Mouse (Mus musculus) forebrain, postnatal 0 days (tissue): ENCODE results near the gene Mapk1. TPM values are rescaled to one million over a fixed set of nuclear protein-coding genes. Genes with fewer than 3 reads are reported as not detected.
A peak's percentile ranks its signal among the peaks of the same experiment; 100 is the strongest.

Experiments used
- ATAC-seq: fragments of 200-750 bp; cut with Nextera tagmentation; 2 replicates; pipeline ENCODE4 v1.8.0; 2017; ENCODE audit warnings: mild to moderate bottlenecking, moderate library complexity
- DNase-seq: peaks from one replicate; pipeline ENCODE4 v3.0.0-alpha.2; 2015
- H3K27ac ChIP-seq: fragments of 300-500 bp; sonication (generic); 2 replicates; pipeline ENCODE4 v1.5.1; 2014; ENCODE audit warnings: low read depth, mild to moderate bottlenecking, antibody characterized with exemption, low read length, moderate library complexity, mixed read lengths
- H3K27me3 ChIP-seq: fragments of 300-500 bp; sonication (generic); 2 replicates; pipeline ENCODE4 v1.6.1; 2014; ENCODE audit warnings: mild to moderate bottlenecking, low read length, mixed read lengths; ENCODE audit not compliant: insufficient read depth
- H3K36me3 ChIP-seq: fragments of 300-500 bp; sonication (generic); 2 replicates; pipeline ENCODE4 v1.6.1; 2014; ENCODE audit warnings: mild to moderate bottlenecking, moderate library complexity; ENCODE audit not compliant: insufficient read depth
- H3K4me1 ChIP-seq: fragments of 300-500 bp; sonication (generic); 2 replicates; pipeline ENCODE4 v1.6.1; 2014; ENCODE audit warnings: antibody characterized with exemption; ENCODE audit not compliant: insufficient read depth
- H3K4me2 ChIP-seq: fragments of 300-500 bp; sonication (generic); 2 replicates; pipeline ENCODE4 v1.6.1; 2014; ENCODE audit warnings: low read depth, mild to moderate bottlenecking, moderate library complexity
- H3K4me3 ChIP-seq: fragments of 300-500 bp; sonication (generic); 2 replicates; pipeline ENCODE4 v1.5.1; 2014; ENCODE audit warnings: low read depth, low read length, mixed read lengths
- H3K9ac ChIP-seq: fragments of 300-500 bp; sonication (generic); 2 replicates; pipeline ENCODE4 v1.6.1; 2014; ENCODE audit warnings: mild to moderate bottlenecking
- H3K9me3 ChIP-seq: fragments of 300-500 bp; sonication (generic); 2 replicates; pipeline ENCODE4 v1.6.1; 2016; ENCODE audit warnings: low read length
- CTCF ChIP-seq: sonication (generic); IDR thresholded peaks from 2 replicates; pipeline ENCODE4 v1.5.1; 2016; ENCODE audit warnings: antibody characterized with exemption, control low read depth, low read depth
- WGBS: fragments of 180-500 bp; shearing (Covaris S2); extraction: QIAGEN DNeasy Blood & Tissue Kit; methylation state at CpG from one replicate; pipeline ENCODE4 v1.1.7; 2014; 5-methylcytosine and 5-hydroxymethylcytosine counted together
- polyA plus RNA-seq: library from polyadenylated mRNA; unstranded; fragments of >200 nt; fragmentation: Nextera tagmentation; extraction: Ambion mirVana; gene quantifications from 2 replicates; pipeline ENCODE4 v1.2.1, GENCODE M21; 2015
- total RNA-seq: library from RNA; depleted of rRNA; stranded (reverse); fragments of >200 nt; gene quantifications from 2 replicates; pipeline ENCODE4 v1.2.3, GENCODE M21; 2014

Gene Mapk1
- total and polyA plus RNA-seq, 2 experiments from 2014 or later, result 207 to 231 TPM

- H3K9ac ChIP-seq, result no peak overlapping the region
- DNase-seq, result no peak
- no peak for TF ChIP-seq CTCF
- H3K4me2 ChIP-seq, result no peak overlapping the region
- no peak for ATAC-seq
- no peaks in the 10 kb centered on the region for H3K36me3 ChIP-seq
- no peak overlapping the region for H3K27ac ChIP-seq
- no peaks in the 10 kb centered on the region for H3K27me3 ChIP-seq
- H3K4me3 ChIP-seq, result no peak overlapping the region
- H3K4me1 ChIP-seq, result peaks cover 3% of the 10 kb centered on the region; the same call in 1 of the 2 replicates
- no peaks in the 10 kb centered on the region for H3K9me3 ChIP-seq
- WGBS, result 88% methylated on average over 2 of the region's 2 CpGs
Measured at GRCm38 (mm10) chr16:17067552-17067951, 84.4 kb downstream of the Mapk1 start.

GRCm38 (mm10) chr16:17069511-17070443, 86.6 kb downstream of the Mapk1 start, which contains the start of gene Ypel1:
TSS of gene Ypel1 (plus strand) at chr16:17069696.
- H3K9ac ChIP-seq, result peak within 1 kb of the TSS; percentile 74
- DNase-seq (peak; percentile 88), ATAC-seq (peak; percentile 93)
- H3K9me3 ChIP-seq, result no peaks in the 10 kb centered on the region
- H3K36me3 ChIP-seq, result peaks cover 3% of the 10 kb centered on the region
- peak within 1 kb of the TSS; percentile 86 for H3K4me2 ChIP-seq
- 3% methylated on average over 70 of the region's 76 CpGs for WGBS
- peaks cover 10% of the 10 kb centered on the region; the same call in 1 of the 2 replicates for H3K4me1 ChIP-seq
- TF ChIP-seq CTCF, result peak; percentile 65
- H3K27ac ChIP-seq, result peak within 1 kb of the TSS; percentile 86
- no peaks in the 10 kb centered on the region for H3K27me3 ChIP-seq
- H3K4me3 ChIP-seq, result peak within 1 kb of the TSS; percentile 73

- peak overlapping the region; percentile 86 for H3K4me2 ChIP-seq
- peak overlapping the region; percentile 73 for H3K4me3 ChIP-seq
- peaks cover 10% of the 10 kb centered on the region; the same call in 1 of the 2 replicates for H3K4me1 ChIP-seq
- DNase-seq (no peak), ATAC-seq (no peak)
- no peaks in the 10 kb centered on the region for H3K9me3 ChIP-seq
- H3K27me3 ChIP-seq, result no peaks in the 10 kb centered on the region
- peak overlapping the region; percentile 74 for H3K9ac ChIP-seq
- no peak for TF ChIP-seq CTCF
- H3K27ac ChIP-seq, result 0 out of 2 replicates have a peak overlapping the region, but pooled peaks have one; percentile 86
- WGBS, result 36% methylated on average over 6 of the region's 6 CpGs
- peaks cover 12% of the 10 kb centered on the region for H3K36me3 ChIP-seq
Measured at GRCm38 (mm10) chr16:17070716-17071115, 87.5 kb downstream of the Mapk1 start.

- TF ChIP-seq CTCF, result no peak
- ATAC-seq (no peak), DNase-seq (peak; percentile 64)
- no peaks in the 10 kb centered on the region for H3K9me3 ChIP-seq
- no peak overlapping the region for H3K4me2 ChIP-seq
- no peak overlapping the region for H3K9ac ChIP-seq
- H3K4me1 ChIP-seq, result peaks cover 10% of the 10 kb centered on the region; the same call in 1 of the 2 replicates
- H3K36me3 ChIP-seq, result peaks cover 16% of the 10 kb centered on the region
- no peaks in the 10 kb centered on the region for H3K27me3 ChIP-seq
- peak overlapping the region; percentile 59; the same call in 1 of the 2 replicates for H3K27ac ChIP-seq
- no peak overlapping the region for H3K4me3 ChIP-seq
- 89% methylated on average over 7 of the region's 7 CpGs for WGBS
Measured at GRCm38 (mm10) chr16:17073000-17073399, 89.8 kb downstream of the Mapk1 start.

- Histone ChIP-seq H3K27ac (no peak overlapping the region), H3K9ac (no peak overlapping the region), H3K27me3 (no peaks in the 10 kb centered on the region), H3K36me3 (peaks cover 25% of the 10 kb centered on the region), H3K4me1 (0 out of 2 replicates have a peak, but pooled peaks cover 7% of the 10 kb centered on the region), H3K4me2 (no peak overlapping the region), H3K4me3 (no peak overlapping the region), H3K9me3 (no peaks in the 10 kb centered on the region)
- 92% methylated on average over 2 of the region's 2 CpGs for WGBS
- DNase-seq (no peak), ATAC-seq (no peak)
- TF ChIP-seq CTCF, result peak; percentile 19; the same call in 1 of the 2 replicates
Measured at GRCm38 (mm10) chr16:17076301-17076700, 93.1 kb downstream of the Mapk1 start.

- no peak for TF ChIP-seq CTCF
- Histone ChIP-seq H3K27ac (no peak overlapping the region), H3K27me3 (no peaks in the 10 kb centered on the region), H3K9ac (no peak overlapping the region), H3K4me1 (0 out of 2 replicates have a peak, but pooled peaks cover 7% of the 10 kb centered on the region), H3K36me3 (peaks cover 30% of the 10 kb centered on the region), H3K4me3 (no peak overlapping the region), H3K9me3 (no peaks in the 10 kb centered on the region), H3K4me2 (no peak overlapping the region)
- ATAC-seq (no peak), DNase-seq (no peak)
Measured at GRCm38 (mm10) chr16:17076869-17077268, 93.7 kb downstream of the Mapk1 start.

- WGBS, result 44% methylated on average over 7 of the region's 7 CpGs
- 0 out of 2 replicates have a peak, but pooled peaks cover 7% of the 10 kb centered on the region for H3K4me1 ChIP-seq
- no peak overlapping the region for H3K4me3 ChIP-seq
- H3K27ac ChIP-seq, result no peak overlapping the region
- H3K27me3 ChIP-seq, result no peaks in the 10 kb centered on the region
- ATAC-seq (no peak; the same call in 1 of the 2 replicates), DNase-seq (no peak)
- no peaks in the 10 kb centered on the region for H3K9me3 ChIP-seq
- peaks cover 43% of the 10 kb centered on the region for H3K36me3 ChIP-seq
- H3K9ac ChIP-seq, result no peak overlapping the region
- H3K4me2 ChIP-seq, result no peak overlapping the region
- no peak for TF ChIP-seq CTCF
Measured at GRCm38 (mm10) chr16:17078101-17078500, 94.9 kb downstream of the Mapk1 start.
